Mouse (Mus musculus): Measurements from ENCODE around the gene Cyth4. TPM values are rescaled to one million over a fixed set of nuclear protein-coding genes. Genes with fewer than 3 reads are reported as not detected.

Gene Cyth4
- polyA plus RNA-seq, 1 experiment, result 16.9 TPM

- peak in 1 of 2 experiments; percentile 66 for DNase-seq (ENCODE audit: extremely low spot score in 1 of 2, low spot score in 1 of 2)
Measured at GRCm38 (mm10) chr15:78610705-78611462, 14.0 kb downstream of the Cyth4 start.

GRCm38 (mm10) chr15:78614536-78614935, 17.7 kb downstream of the Cyth4 start:
- DNase-seq (ENCODE audit: extremely low spot score in 1 of 2, low spot score in 1 of 2), result no peak

GRCm38 (mm10) chr15:78616973-78617372, 20.1 kb downstream of the Cyth4 start:
- DNase-seq (ENCODE audit: extremely low spot score in 1 of 2, low spot score in 1 of 2), result no peak

- peak in 1 of 2 experiments; percentile 91 for DNase-seq (ENCODE audit: extremely low spot score in 1 of 2, low spot score in 1 of 2)
Measured at GRCm38 (mm10) chr15:78623426-78623825, 26.6 kb downstream of the Cyth4 start.

- DNase-seq (ENCODE audit: extremely low spot score in 1 of 2, low spot score in 1 of 2), result peak in 1 of 2 experiments; percentile 66
Measured at GRCm38 (mm10) chr15:78624431-78624950, 27.6 kb downstream of the Cyth4 start.

- DNase-seq (ENCODE audit: extremely low spot score in 1 of 2, low spot score in 1 of 2), result no peak
Measured at GRCm38 (mm10) chr15:78624961-78625360, 28.1 kb downstream of the Cyth4 start.

- DNase-seq (ENCODE audit: extremely low spot score in 1 of 2, low spot score in 1 of 2), result no peak
Measured at GRCm38 (mm10) chr15:78626285-78626684, 29.4 kb downstream of the Cyth4 start.

- no peak for DNase-seq (ENCODE audit: extremely low spot score in 1 of 2, low spot score in 1 of 2)
Measured at GRCm38 (mm10) chr15:78632387-78632786, 35.5 kb downstream of the Cyth4 start.

GRCm38 (mm10) chr15:78633413-78633812, 36.6 kb downstream of the Cyth4 start:
- DNase-seq (ENCODE audit: extremely low spot score in 1 of 2, low spot score in 1 of 2), result no peak

GRCm38 (mm10) chr15:78634095-78634737, 37.4 kb downstream of the Cyth4 start:
- peak; percentile 78 to 82 for DNase-seq (ENCODE audit: extremely low spot score in 1 of 2, low spot score in 1 of 2)

- DNase-seq (ENCODE audit: extremely low spot score in 1 of 2, low spot score in 1 of 2), result no peak
Measured at GRCm38 (mm10) chr15:78635231-78635630, 38.4 kb downstream of the Cyth4 start.

- no peak for DNase-seq (ENCODE audit: extremely low spot score in 1 of 2, low spot score in 1 of 2)
Measured at GRCm38 (mm10) chr15:78643633-78644032, 46.8 kb downstream of the Cyth4 start.

- DNase-seq (ENCODE audit: extremely low spot score in 1 of 2, low spot score in 1 of 2), result peak in 1 of 2 experiments; percentile 64
Measured at GRCm38 (mm10) chr15:78644606-78645005, 47.8 kb downstream of the Cyth4 start.

GRCm38 (mm10) chr15:78647746-78648145, 50.9 kb downstream of the Cyth4 start:
- no peak for DNase-seq (ENCODE audit: extremely low spot score in 1 of 2, low spot score in 1 of 2)

- no peak for DNase-seq (ENCODE audit: extremely low spot score in 1 of 2, low spot score in 1 of 2)
Measured at GRCm38 (mm10) chr15:78651169-78651568, 54.3 kb downstream of the Cyth4 start.

GRCm38 (mm10) chr15:78664268-78664667, 67.4 kb downstream of the Cyth4 start:
- DNase-seq (ENCODE audit: extremely low spot score in 1 of 2, low spot score in 1 of 2), result no peak

- no peak for DNase-seq (ENCODE audit: extremely low spot score in 1 of 2, low spot score in 1 of 2)
Measured at GRCm38 (mm10) chr15:78669221-78669871, 72.5 kb downstream of the Cyth4 start.

- DNase-seq (ENCODE audit: extremely low spot score in 1 of 2, low spot score in 1 of 2), result peak; percentile 52 to 57
Measured at GRCm38 (mm10) chr15:78670341-78670740, 73.5 kb downstream of the Cyth4 start.
